Mouse (Mus musculus): Measurements from ENCODE around the gene Atad1.

- TF ChIP-seq CTCF (IDR thresholded peaks at IDR 0.05; ENCODE audit: low read depth, low read length) (no peak), POLR2A (IDR thresholded peaks at IDR 0.05; ENCODE audit: borderline replicate concordance, low read depth, low read length) (no peak)
Observed at GRCm38 (mm10) chr19:32680894-32681293, 58.7 kb downstream of the Atad1 start.

Data from bone marrow macrophage, adult 2 months (primary cell).